Mouse (Mus musculus): ENCODE data around the gene Fez1.

DNA sequence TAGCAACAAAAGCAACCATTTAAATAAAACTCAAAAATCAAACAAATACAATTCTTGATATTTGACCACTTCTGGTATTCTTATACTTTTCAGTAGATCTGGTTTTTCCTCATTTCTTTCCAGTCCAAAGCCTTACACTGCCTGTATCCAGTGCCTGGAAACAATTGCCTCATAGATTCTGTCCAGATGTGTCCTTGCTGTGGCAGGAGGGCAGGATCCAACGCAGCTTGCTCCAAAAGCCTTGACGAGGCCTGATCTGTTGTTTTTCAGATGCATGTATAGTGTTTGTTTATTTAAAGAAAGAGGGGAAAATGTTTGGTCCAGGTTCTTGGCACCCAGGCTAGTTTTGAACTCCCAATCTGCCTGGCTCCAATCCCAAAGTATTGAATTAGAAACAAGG lies 34.7 kb downstream of the Fez1 start:
- no peak for TF ChIP-seq GATA1 (IDR thresholded peaks at IDR 0.05; ENCODE audit: borderline replicate concordance, low read length)
- no peak for TF ChIP-seq FLI1 (IDR thresholded peaks at IDR 0.05; ENCODE audit: low read length)
